Mouse (Mus musculus): Measurements from ENCODE around the gene Pde8b.

Gene Pde8b

GRCm38 (mm10) chr13:95011546-95012257 is 238.4 kb downstream of the Pde8b start:
- no peak for DNase-seq

- peak; percentile 80 for DNase-seq
Observed at GRCm38 (mm10) chr13:95009261-95009660, 240.9 kb downstream of the Pde8b start.

GRCm38 (mm10) chr13:95007281-95007680 is 242.9 kb downstream of the Pde8b start:
- no peak for DNase-seq

GRCm38 (mm10) chr13:94990516-94990915 is 259.6 kb downstream of the Pde8b start:
- DNase-seq = no peak

GRCm38 (mm10) chr13:94979081-94979480 is 271.1 kb downstream of the Pde8b start:
- no peak for DNase-seq

- DNase-seq = peak; percentile 93
Observed at GRCm38 (mm10) chr13:94976219-94977186, 273.6 kb downstream of the Pde8b start, which contains the start of gene Wdr41. Wdr41 (plus strand) TSS chr13:94976344.

- DNase-seq = no peak
Observed at GRCm38 (mm10) chr13:94975828-94976218, 274.3 kb downstream of the Pde8b start.
